Mouse (Mus musculus): ENCODE results near the gene Adamts9. TPM values are rescaled to one million over a fixed set of nuclear protein-coding genes. Genes with fewer than 3 reads are reported as not detected.
A peak's percentile ranks its signal among the peaks of the same experiment; 100 is the strongest.

Gene Adamts9
- 1.1 and 1.7 TPM in 2 replicates for polyA plus RNA-seq (2016; fragmentation: Nextera tagmentation; extraction: Ambion mirVana)

DNA sequence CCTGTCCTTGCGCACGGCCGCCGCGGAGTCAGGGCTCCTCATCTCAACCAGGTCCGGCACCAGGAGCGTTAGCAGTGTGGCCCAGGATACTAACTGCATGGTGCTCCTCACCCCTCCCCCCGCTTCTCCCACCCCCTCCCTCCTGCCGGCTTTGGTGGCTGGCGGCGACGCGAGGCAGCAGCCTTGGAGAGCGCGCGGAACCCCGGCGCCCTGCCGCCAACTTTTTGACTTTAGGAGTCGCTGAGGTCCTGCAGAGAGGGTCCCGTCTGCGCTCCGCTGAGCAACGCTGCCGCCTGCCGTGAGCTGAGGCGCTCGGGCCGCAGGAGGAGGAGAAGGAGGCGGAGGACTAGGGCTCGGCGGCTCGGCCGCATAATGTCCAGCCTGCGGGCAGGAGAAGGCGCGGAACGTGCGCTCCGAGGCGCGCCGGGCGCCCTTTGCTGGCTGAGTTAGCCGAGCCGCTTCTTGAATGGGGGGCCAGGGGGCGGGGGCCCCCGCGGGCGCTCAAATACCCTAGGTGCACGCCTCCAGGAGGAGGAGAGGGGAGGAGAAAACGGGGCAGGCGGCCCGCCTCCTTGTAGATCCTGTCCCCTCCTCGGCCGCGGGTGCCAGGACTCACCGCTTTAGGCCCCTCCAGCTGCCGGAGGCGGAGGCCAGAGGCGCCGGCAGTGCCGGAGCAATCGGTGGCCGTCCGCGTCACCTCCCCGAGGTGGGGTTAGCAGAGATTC lies at the start of gene Adamts9:
Adamts9 (minus strand) TSS at position 436 of the 725 bp plus-strand sequence.
- Histone ChIP-seq H3K4me1 (peaks cover 36% of the 10 kb centered on the region), H3K4me2 (replicated peaks) (peak within 1 kb of the TSS; percentile 96), H3K9me3 (peaks cover 6% of the 10 kb centered on the region; the same call in 1 of the 2 replicates), H3K27ac (replicated peaks) (no peak within 1 kb of the TSS), H3K27me3 (peaks cover 69% of the 10 kb centered on the region), H3K4me3 (peak within 1 kb of the TSS; percentile 57), H3K9ac (replicated peaks) (peak within 1 kb of the TSS; percentile 59), H3K36me3 (no peaks in the 10 kb centered on the region)
- under 1% methylated on average over 60 of the region's 68 CpGs for WGBS
- ATAC-seq (ENCODE audit: low FRiP score, low read depth) = peak; percentile 67

- H3K4me2 ChIP-seq (replicated peaks) = no peak overlapping the region
- no peak overlapping the region for H3K4me3 ChIP-seq
- H3K36me3 ChIP-seq = no peaks in the 10 kb centered on the region
- no peaks in the 10 kb centered on the region for H3K27me3 ChIP-seq
- no peak overlapping the region for H3K9ac ChIP-seq (replicated peaks)
- no peaks in the 10 kb centered on the region for H3K9me3 ChIP-seq
- ATAC-seq (ENCODE audit: low FRiP score, low read depth) = no peak
- H3K27ac ChIP-seq (replicated peaks) = no peak overlapping the region
- H3K4me1 ChIP-seq = no peaks in the 10 kb centered on the region
- 44% methylated on average over 1 of the region's 1 CpGs for WGBS
These were observed 48.3 kb upstream of the Adamts9 start for GRCm38 (mm10) chr6:92991616-92992015.

- no peak overlapping the region for H3K4me3 ChIP-seq
- ATAC-seq (ENCODE audit: low FRiP score, low read depth) = no peak
- no peak overlapping the region for H3K4me2 ChIP-seq (replicated peaks)
- H3K36me3 ChIP-seq = no peaks in the 10 kb centered on the region
- H3K27ac ChIP-seq (replicated peaks) = no peak overlapping the region
- H3K9ac ChIP-seq (replicated peaks) = no peak overlapping the region
- H3K9me3 ChIP-seq = no peaks in the 10 kb centered on the region
- WGBS = 93% methylated on average over 10 of the region's 10 CpGs
- H3K4me1 ChIP-seq = no peaks in the 10 kb centered on the region
- no peaks in the 10 kb centered on the region for H3K27me3 ChIP-seq
These were observed 45.3 kb upstream of the Adamts9 start for GRCm38 (mm10) chr6:92988620-92988998.

- Histone ChIP-seq H3K27me3 (no peaks in the 10 kb centered on the region), H3K27ac (replicated peaks) (no peak overlapping the region), H3K9ac (replicated peaks) (no peak overlapping the region), H3K9me3 (no peaks in the 10 kb centered on the region), H3K4me2 (replicated peaks) (no peak overlapping the region), H3K36me3 (no peaks in the 10 kb centered on the region), H3K4me3 (no peak overlapping the region), H3K4me1 (no peaks in the 10 kb centered on the region)
- ATAC-seq (ENCODE audit: low FRiP score, low read depth) = no peak
- WGBS = 86% methylated on average over 14 of the region's 14 CpGs
These were observed 44.7 kb upstream of the Adamts9 start for GRCm38 (mm10) chr6:92987846-92988619.

DNA sequence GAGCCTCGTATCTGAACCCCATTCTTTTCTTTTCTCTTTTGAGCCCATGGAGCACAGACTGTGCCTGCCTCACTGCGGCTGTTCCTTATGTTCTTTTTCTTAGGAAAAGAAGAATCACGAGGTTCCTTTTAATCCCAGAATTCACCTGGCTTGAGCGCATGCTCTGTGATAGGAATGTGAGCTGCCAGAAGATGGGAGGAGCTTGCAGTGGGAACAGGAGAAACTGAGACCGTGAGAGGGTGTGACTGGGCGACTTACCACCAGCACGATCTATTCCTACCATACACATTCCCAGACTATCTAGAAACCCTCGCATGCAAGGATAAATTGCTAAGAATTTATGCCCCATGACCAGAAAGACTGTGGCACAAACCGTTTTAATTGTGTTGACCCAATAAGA lies 44.1 kb upstream of the Adamts9 start:
- no peak for ATAC-seq (ENCODE audit: low FRiP score, low read depth)

GRCm38 (mm10) chr6:92983421-92983820 lies 40.1 kb upstream of the Adamts9 start:
- Histone ChIP-seq H3K4me2 (replicated peaks) (no peak overlapping the region), H3K9ac (replicated peaks) (no peak overlapping the region), H3K4me3 (no peak overlapping the region), H3K9me3 (no peaks in the 10 kb centered on the region), H3K36me3 (no peaks in the 10 kb centered on the region), H3K27ac (replicated peaks) (no peak overlapping the region), H3K27me3 (no peaks in the 10 kb centered on the region), H3K4me1 (no peaks in the 10 kb centered on the region)
- no peak for ATAC-seq (ENCODE audit: low FRiP score, low read depth)
- WGBS = 85% methylated on average over 7 of the region's 7 CpGs

More for the DNA sequence above, 44.1 kb upstream of the Adamts9 start:
- Histone ChIP-seq H3K4me3 (no peak overlapping the region), H3K27ac (replicated peaks) (no peak overlapping the region), H3K4me2 (replicated peaks) (no peak overlapping the region), H3K36me3 (no peaks in the 10 kb centered on the region), H3K4me1 (no peaks in the 10 kb centered on the region), H3K27me3 (no peaks in the 10 kb centered on the region), H3K9me3 (no peaks in the 10 kb centered on the region), H3K9ac (replicated peaks) (no peak overlapping the region)
- 90% methylated on average over 9 of the region's 9 CpGs for WGBS

- WGBS = 86% methylated on average over 7 of the region's 7 CpGs
- no peak overlapping the region for H3K4me3 ChIP-seq
- no peaks in the 10 kb centered on the region for H3K9me3 ChIP-seq
- no peak overlapping the region for H3K9ac ChIP-seq (replicated peaks)
- H3K27me3 ChIP-seq = no peaks in the 10 kb centered on the region
- H3K36me3 ChIP-seq = no peaks in the 10 kb centered on the region
- H3K4me2 ChIP-seq (replicated peaks) = no peak overlapping the region
- H3K4me1 ChIP-seq = no peaks in the 10 kb centered on the region
- no peak for ATAC-seq (ENCODE audit: low FRiP score, low read depth)
- no peak overlapping the region for H3K27ac ChIP-seq (replicated peaks)
These were observed 38.3 kb upstream of the Adamts9 start for GRCm38 (mm10) chr6:92981451-92982186.

DNA sequence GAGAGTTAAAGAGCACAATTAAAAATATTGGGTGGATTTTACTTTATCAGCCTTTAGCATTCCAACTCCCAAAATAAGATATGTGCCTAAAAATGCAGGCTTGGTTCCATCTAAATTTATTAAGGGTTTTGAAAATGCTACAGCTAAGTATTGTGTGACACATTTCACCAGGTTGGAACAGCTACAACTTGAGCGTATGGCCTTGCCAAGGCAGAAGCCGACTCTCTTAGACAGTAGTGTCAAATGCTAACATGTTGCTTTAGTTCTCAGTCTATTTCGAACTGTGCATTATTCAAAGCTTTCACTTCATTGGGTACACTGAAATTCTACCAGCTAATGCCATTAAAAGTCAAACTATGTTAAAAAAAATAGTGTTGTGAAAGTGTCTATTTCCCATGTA lies 30.0 kb upstream of the Adamts9 start:
- Histone ChIP-seq H3K27ac (replicated peaks) (no peak overlapping the region), H3K4me3 (no peak overlapping the region), H3K9me3 (no peaks in the 10 kb centered on the region), H3K4me2 (replicated peaks) (no peak overlapping the region), H3K4me1 (no peaks in the 10 kb centered on the region), H3K9ac (replicated peaks) (no peak overlapping the region), H3K27me3 (0 out of 2 replicates have a peak, but pooled peaks cover 3% of the 10 kb centered on the region), H3K36me3 (no peaks in the 10 kb centered on the region)
- WGBS = 91% methylated on average over 3 of the region's 3 CpGs
- no peak for ATAC-seq (ENCODE audit: low FRiP score, low read depth)

GRCm38 (mm10) chr6:92968718-92969117 lies 25.4 kb upstream of the Adamts9 start:
- ATAC-seq (ENCODE audit: low FRiP score, low read depth) = no peak
- no peaks in the 10 kb centered on the region for H3K36me3 ChIP-seq
- WGBS = 80% methylated on average over 3 of the region's 3 CpGs

DNA sequence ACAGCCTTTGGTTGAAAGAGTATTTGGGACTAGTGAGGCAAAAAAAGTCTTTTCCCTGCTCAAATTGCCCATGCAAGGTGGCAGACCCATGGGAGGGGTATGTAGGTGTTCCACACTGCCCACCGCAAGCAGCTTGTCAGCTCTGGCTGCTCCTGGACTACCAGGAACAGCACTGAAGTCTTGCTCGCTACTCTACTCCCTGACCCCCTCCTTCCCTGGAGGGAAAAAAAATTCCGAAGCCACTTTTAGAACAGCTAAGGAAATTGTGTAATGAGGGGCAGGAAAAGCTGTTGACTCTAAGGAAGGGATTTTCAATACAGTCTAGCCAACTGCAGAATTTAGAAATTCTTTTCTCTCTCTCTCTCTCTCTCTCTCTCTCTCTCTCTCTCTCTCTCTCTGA lies 24.9 kb upstream of the Adamts9 start:
- WGBS = 79% methylated on average over 3 of the region's 3 CpGs

More at GRCm38 (mm10) chr6:92968718-92969117, 25.4 kb upstream of the Adamts9 start:
- H3K9me3 ChIP-seq = no peaks in the 10 kb centered on the region
- no peak overlapping the region for H3K9ac ChIP-seq (replicated peaks)
- H3K4me2 ChIP-seq (replicated peaks) = no peak overlapping the region
- no peak overlapping the region for H3K27ac ChIP-seq (replicated peaks)
- 0 out of 2 replicates have a peak, but pooled peaks cover 3% of the 10 kb centered on the region for H3K27me3 ChIP-seq
- no peaks in the 10 kb centered on the region for H3K4me1 ChIP-seq
- no peak overlapping the region for H3K4me3 ChIP-seq

DNA sequence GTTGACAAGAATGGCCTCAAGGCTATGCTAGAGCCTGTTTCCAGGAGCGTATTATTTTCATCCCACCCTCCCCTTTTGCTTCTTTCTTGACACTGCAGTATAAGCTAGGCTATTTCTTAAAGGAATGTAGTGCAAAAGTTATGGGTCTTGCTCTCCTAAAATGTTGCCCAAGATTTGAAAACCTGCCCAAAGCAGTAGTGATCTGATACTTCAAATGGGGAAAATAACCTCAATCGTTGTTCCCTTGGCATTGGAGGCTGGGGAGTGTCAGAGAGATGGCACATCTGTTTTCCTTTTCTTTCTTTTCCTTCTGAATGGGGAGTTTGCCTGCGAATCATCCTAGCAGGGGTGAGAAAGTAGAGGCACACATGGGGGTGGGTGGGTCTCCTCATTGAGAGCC lies 19.7 kb upstream of the Adamts9 start:
- Histone ChIP-seq H3K4me1 (no peaks in the 10 kb centered on the region), H3K36me3 (no peaks in the 10 kb centered on the region), H3K27ac (replicated peaks) (no peak overlapping the region), H3K4me3 (no peak overlapping the region), H3K4me2 (replicated peaks) (peak overlapping the region; percentile 12; the same call in 1 of the 2 replicates), H3K27me3 (no peaks in the 10 kb centered on the region; the same call in 1 of the 2 replicates), H3K9me3 (no peaks in the 10 kb centered on the region), H3K9ac (replicated peaks) (no peak overlapping the region)
- ATAC-seq (ENCODE audit: low FRiP score, low read depth) = no peak
- 75% methylated on average over 3 of the region's 3 CpGs for WGBS

More for the DNA sequence above, 24.9 kb upstream of the Adamts9 start:
- no peaks in the 10 kb centered on the region for H3K9me3 ChIP-seq
- H3K27ac ChIP-seq (replicated peaks) = no peak overlapping the region
- H3K4me2 ChIP-seq (replicated peaks) = no peak overlapping the region
- H3K4me1 ChIP-seq = no peaks in the 10 kb centered on the region
- H3K9ac ChIP-seq (replicated peaks) = no peak overlapping the region
- ATAC-seq (ENCODE audit: low FRiP score, low read depth) = no peak
- H3K4me3 ChIP-seq = no peak overlapping the region
- 0 out of 2 replicates have a peak, but pooled peaks cover 3% of the 10 kb centered on the region for H3K27me3 ChIP-seq
- H3K36me3 ChIP-seq = no peaks in the 10 kb centered on the region

All from midbrain, embryonic 12.5 days (tissue).